Mouse (Mus musculus) midbrain, embryonic 15.5 days (tissue): Measurements from ENCODE around the gene Hoxb4. TPM values are rescaled to one million over a fixed set of nuclear protein-coding genes. Genes with fewer than 3 reads are reported as not detected.
A peak's percentile ranks its signal among the peaks of the same experiment; 100 is the strongest.

Experiments used
- ATAC-seq: fragments of 200-750 bp; cut with Nextera tagmentation; replicated peaks from 2 replicates; pipeline ENCODE4 v1.8.0; 2017; ENCODE audit warnings: moderate TSS enrichment
- H3K27ac ChIP-seq: fragments of 300-500 bp; sonication (generic); 2 replicates; pipeline ENCODE4 v1.5.1; 2015; ENCODE audit warnings: mild to moderate bottlenecking, inconsistent platforms
- H3K27me3 ChIP-seq: fragments of 300-500 bp; sonication (generic); replicated peaks from 2 replicates; pipeline ENCODE4 v1.6.1; 2015; ENCODE audit warnings: inconsistent platforms
- H3K36me3 ChIP-seq: fragments of 300-500 bp; sonication (generic); replicated peaks from 2 replicates; pipeline ENCODE4 v1.6.1; 2015; ENCODE audit warnings: inconsistent platforms
- H3K4me1 ChIP-seq: fragments of 300-500 bp; sonication (generic); 2 replicates; pipeline ENCODE4 v1.6.1; 2015; ENCODE audit warnings: inconsistent platforms
- H3K4me2 ChIP-seq: fragments of 300-500 bp; sonication (generic); 2 replicates; pipeline ENCODE4 v1.6.1; 2015; ENCODE audit warnings: inconsistent platforms, mild to moderate bottlenecking, moderate library complexity
- H3K4me3 ChIP-seq: fragments of 300-500 bp; sonication (generic); 2 replicates; pipeline ENCODE4 v1.5.1; 2015; ENCODE audit warnings: mild to moderate bottlenecking, inconsistent platforms
- H3K9ac ChIP-seq: fragments of 300-500 bp; sonication (generic); 2 replicates; pipeline ENCODE4 v1.6.1; 2015; ENCODE audit warnings: mild to moderate bottlenecking, inconsistent platforms
- H3K9me3 ChIP-seq: fragments of 300-500 bp; sonication (generic); 2 replicates; pipeline ENCODE4 v1.6.1; 2016; ENCODE audit warnings: inconsistent platforms
- WGBS: fragments of 180-500 bp; shearing (Covaris S2); methylation state at CpG from one replicate; pipeline ENCODE4 v1.1.7; 2015; ENCODE audit warnings: mixed read lengths; 5-methylcytosine and 5-hydroxymethylcytosine counted together
- polyA plus RNA-seq: library from polyadenylated mRNA; unstranded; fragments of >200 nt; fragmentation: Nextera tagmentation; extraction: Ambion mirVana; gene quantifications from 2 replicates; pipeline ENCODE4 v1.2.1, GENCODE M21; 2015

The Hoxb4 gene
- not detected in 2 replicates for polyA plus RNA-seq

- 0 out of 2 replicates have a peak within 1 kb of the TSS, but pooled peaks have one; percentile 2 for H3K4me3 ChIP-seq
- no peak for ATAC-seq
- 0 out of 2 replicates have a peak, but pooled peaks cover 3% of the 10 kb centered on the region for H3K4me1 ChIP-seq
- H3K27ac ChIP-seq: no peak within 1 kb of the TSS
- H3K36me3 ChIP-seq: no peaks in the 10 kb centered on the region
- no peaks in the 10 kb centered on the region for H3K9me3 ChIP-seq
- peak within 1 kb of the TSS; percentile 30; the same call in 1 of the 2 replicates for H3K4me2 ChIP-seq
- no peak within 1 kb of the TSS for H3K9ac ChIP-seq
- peaks cover 97% of the 10 kb centered on the region for H3K27me3 ChIP-seq
- 2% methylated on average over 28 of the region's 28 CpGs for WGBS
Measured at GRCm38 (mm10) chr11:96317608-96318367, at the start of gene Hoxb4. Gene Hoxb4 (plus strand): TSS chr11:96318267.

- no peak overlapping the region for H3K27ac ChIP-seq
- ATAC-seq: no peak
- H3K9ac ChIP-seq: no peak overlapping the region
- no peaks in the 10 kb centered on the region for H3K36me3 ChIP-seq
- H3K4me1 ChIP-seq: peaks cover 4% of the 10 kb centered on the region; the same call in 1 of the 2 replicates
- H3K4me2 ChIP-seq: no peak overlapping the region
- no peak overlapping the region for H3K4me3 ChIP-seq
- no peaks in the 10 kb centered on the region for H3K9me3 ChIP-seq
- under 1% methylated on average over 19 of the region's 19 CpGs for WGBS
- peaks cover 97% of the 10 kb centered on the region for H3K27me3 ChIP-seq
Measured at GRCm38 (mm10) chr11:96269869-96270268, 48.2 kb upstream of the Hoxb4 start.

GRCm38 (mm10) chr11:96270996-96271540, 47.0 kb upstream of the Hoxb4 start, which contains the start of gene Hoxb9:
Gene Hoxb9 (plus strand): TSS chr11:96271457.
- no peak for ATAC-seq
- Histone ChIP-seq H3K4me2 (peak within 1 kb of the TSS; percentile 24), H3K4me1 (peaks cover 4% of the 10 kb centered on the region; the same call in 1 of the 2 replicates), H3K36me3 (no peaks in the 10 kb centered on the region), H3K27me3 (peaks cover 98% of the 10 kb centered on the region), H3K9ac (no peak within 1 kb of the TSS), H3K4me3 (no peak within 1 kb of the TSS), H3K27ac (no peak within 1 kb of the TSS), H3K9me3 (no peaks in the 10 kb centered on the region)
- under 1% methylated on average over 38 of the region's 40 CpGs for WGBS

GRCm38 (mm10) chr11:96271541-96272011, 46.5 kb upstream of the Hoxb4 start:
- H3K9ac ChIP-seq: no peak overlapping the region

GRCm38 (mm10) chr11:96272024-96272921, 45.8 kb upstream of the Hoxb4 start:
- Histone ChIP-seq H3K4me1 (peaks cover 4% of the 10 kb centered on the region; the same call in 1 of the 2 replicates), H3K4me3 (no peak overlapping the region), H3K27me3 (peaks cover 98% of the 10 kb centered on the region), H3K4me2 (peak overlapping the region; percentile 24), H3K36me3 (no peaks in the 10 kb centered on the region), H3K9ac (no peak overlapping the region), H3K9me3 (no peaks in the 10 kb centered on the region), H3K27ac (no peak overlapping the region)
- whole genome bisulfite sequencing: under 1% methylated on average over 58 of the region's 58 CpGs
- ATAC-seq: no peak

More at GRCm38 (mm10) chr11:96271541-96272011, 46.5 kb upstream of the Hoxb4 start:
- Histone ChIP-seq H3K27me3 (peaks cover 98% of the 10 kb centered on the region), H3K4me3 (no peak overlapping the region), H3K9me3 (no peaks in the 10 kb centered on the region), H3K27ac (no peak overlapping the region), H3K36me3 (no peaks in the 10 kb centered on the region), H3K4me2 (no peak overlapping the region; the same call in 1 of the 2 replicates), H3K4me1 (peaks cover 4% of the 10 kb centered on the region; the same call in 1 of the 2 replicates)
- under 1% methylated on average over 52 of the region's 52 CpGs for WGBS
- no peak for ATAC-seq

DNA sequence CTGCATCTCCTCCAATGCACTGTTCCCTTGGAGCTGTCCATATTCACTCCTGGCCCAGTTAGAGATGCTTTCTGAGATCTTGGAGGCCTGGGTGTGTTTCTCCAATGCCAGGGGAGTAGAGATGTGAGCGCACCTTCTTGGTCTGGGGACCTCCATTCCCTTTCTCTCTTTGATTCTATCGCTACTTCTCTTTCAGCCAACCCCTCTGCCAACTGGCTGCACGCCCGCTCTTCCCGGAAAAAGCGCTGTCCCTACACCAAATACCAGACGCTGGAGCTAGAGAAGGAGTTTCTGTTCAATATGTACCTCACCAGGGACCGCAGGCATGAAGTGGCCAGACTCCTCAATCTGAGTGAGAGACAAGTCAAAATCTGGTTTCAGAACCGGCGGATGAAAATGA, 43.6 kb upstream of the Hoxb4 start:
- Histone ChIP-seq H3K9ac (no peak overlapping the region), H3K9me3 (no peaks in the 10 kb centered on the region), H3K4me2 (no peak overlapping the region), H3K27ac (no peak overlapping the region), H3K4me3 (no peak overlapping the region), H3K36me3 (no peaks in the 10 kb centered on the region), H3K4me1 (peaks cover 4% of the 10 kb centered on the region; the same call in 1 of the 2 replicates), H3K27me3 (peaks cover 100% of the 10 kb centered on the region)
- 5% methylated on average over 10 of the region's 10 CpGs for WGBS
- no peak for ATAC-seq

GRCm38 (mm10) chr11:96275896-96276295, 42.2 kb upstream of the Hoxb4 start:
- no peak for ATAC-seq
- H3K4me1 ChIP-seq: peaks cover 4% of the 10 kb centered on the region; the same call in 1 of the 2 replicates
- no peak overlapping the region for H3K9ac ChIP-seq
- H3K4me3 ChIP-seq: no peak overlapping the region
- H3K4me2 ChIP-seq: no peak overlapping the region
- H3K27me3 ChIP-seq: peaks cover 100% of the 10 kb centered on the region
- WGBS: 5% methylated on average over 4 of the region's 4 CpGs
- no peaks in the 10 kb centered on the region for H3K36me3 ChIP-seq
- no peaks in the 10 kb centered on the region for H3K9me3 ChIP-seq
- no peak overlapping the region for H3K27ac ChIP-seq

GRCm38 (mm10) chr11:96277151-96278044, 40.7 kb upstream of the Hoxb4 start:
- 2% methylated on average over 35 of the region's 35 CpGs for WGBS
- peaks cover 98% of the 10 kb centered on the region for H3K27me3 ChIP-seq
- no peak overlapping the region for H3K4me3 ChIP-seq
- H3K27ac ChIP-seq: no peak overlapping the region
- no peak overlapping the region for H3K4me2 ChIP-seq
- H3K36me3 ChIP-seq: no peaks in the 10 kb centered on the region
- H3K9ac ChIP-seq: no peak overlapping the region
- H3K4me1 ChIP-seq: peaks cover 1% of the 10 kb centered on the region; the same call in 1 of the 2 replicates
- ATAC-seq: no peak
- no peaks in the 10 kb centered on the region for H3K9me3 ChIP-seq

DNA sequence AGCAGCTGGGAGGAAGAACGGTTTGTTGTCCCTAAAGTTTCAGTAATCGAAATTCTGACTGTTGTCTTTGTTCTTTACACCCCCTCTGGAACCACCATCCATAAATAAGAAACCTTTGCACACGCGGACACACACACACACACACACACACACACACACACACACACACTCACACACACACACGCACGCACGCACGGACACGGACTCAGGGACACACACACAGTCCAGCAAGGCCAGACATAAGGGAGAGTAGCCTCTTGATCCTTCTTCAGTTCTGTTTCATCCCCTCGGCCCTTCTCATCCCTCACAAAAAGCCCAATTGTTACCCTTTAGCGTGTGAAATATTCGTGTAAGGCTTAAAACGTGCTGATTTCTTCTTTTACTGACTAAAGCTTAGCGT, 39.7 kb upstream of the Hoxb4 start:
- Histone ChIP-seq H3K4me2 (no peak overlapping the region), H3K27me3 (peaks cover 96% of the 10 kb centered on the region), H3K9ac (no peak overlapping the region), H3K9me3 (no peaks in the 10 kb centered on the region), H3K36me3 (no peaks in the 10 kb centered on the region), H3K27ac (no peak overlapping the region), H3K4me3 (no peak overlapping the region), H3K4me1 (no peaks in the 10 kb centered on the region)
- 22% methylated on average over 14 of the region's 14 CpGs for WGBS
- no peak for ATAC-seq

DNA sequence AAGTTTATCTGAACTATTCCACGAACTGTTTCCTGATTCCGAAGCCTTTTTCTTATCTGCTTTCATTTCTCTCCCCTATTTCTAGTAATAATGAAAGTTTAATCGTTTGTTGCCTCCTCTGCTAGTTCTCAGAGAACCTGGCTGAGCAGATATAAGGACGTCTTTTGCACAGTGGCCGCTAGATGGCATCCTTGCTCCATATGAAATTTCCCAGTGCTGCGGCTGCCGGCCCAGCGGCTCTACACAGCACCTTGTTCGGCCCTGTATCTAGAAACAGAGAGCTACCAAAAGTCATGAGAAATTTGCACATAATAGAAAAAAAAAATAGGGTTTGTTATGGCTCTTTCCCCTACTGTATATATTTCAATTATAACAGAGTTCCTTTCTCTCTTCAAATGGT, 39.3 kb upstream of the Hoxb4 start:
- H3K4me3 ChIP-seq: no peak overlapping the region
- H3K27ac ChIP-seq: no peak overlapping the region
- WGBS: under 1% methylated on average over 9 of the region's 9 CpGs
- no peaks in the 10 kb centered on the region for H3K36me3 ChIP-seq
- H3K9me3 ChIP-seq: no peaks in the 10 kb centered on the region
- peak; percentile 62; the same call in 1 of the 2 replicates for ATAC-seq
- H3K4me2 ChIP-seq: no peak overlapping the region
- no peaks in the 10 kb centered on the region for H3K4me1 ChIP-seq
- H3K9ac ChIP-seq: no peak overlapping the region
- peaks cover 96% of the 10 kb centered on the region for H3K27me3 ChIP-seq
